Mouse (Mus musculus) right cerebral cortex, adult 2 months (tissue): ENCODE results near the gene Fli1.
A peak's percentile ranks its signal among the peaks of the same experiment; 100 is the strongest.

Experiments used
- DNase-seq, 2 experiments: peaks; one replicate each; pipeline ENCODE4 v3.0.0; 2021 to 2022; ENCODE audit warnings: low spot score in 2 of 2

The Fli1 gene

GRCm38 (mm10) chr9:32468313-32468712, 74.3 kb downstream of the Fli1 start:
- DNase-seq = no peak

- DNase-seq = no peak
These were observed 75.2 kb downstream of the Fli1 start for GRCm38 (mm10) chr9:32467443-32467842.

GRCm38 (mm10) chr9:32466861-32467260, 75.8 kb downstream of the Fli1 start:
- no peak for DNase-seq

GRCm38 (mm10) chr9:32456707-32457106, 86.0 kb downstream of the Fli1 start:
- no peak for DNase-seq

GRCm38 (mm10) chr9:32450161-32450560, 92.5 kb downstream of the Fli1 start:
- DNase-seq = no peak

GRCm38 (mm10) chr9:32448766-32449165, 93.9 kb downstream of the Fli1 start:
- no peak for DNase-seq

GRCm38 (mm10) chr9:32445789-32446188, 96.9 kb downstream of the Fli1 start:
- no peak for DNase-seq

- no peak for DNase-seq
These were observed 98.0 kb downstream of the Fli1 start for GRCm38 (mm10) chr9:32444453-32445201.

GRCm38 (mm10) chr9:32443817-32444216, 98.8 kb downstream of the Fli1 start:
- no peak for DNase-seq

- DNase-seq = no peak
These were observed 99.5 kb downstream of the Fli1 start for GRCm38 (mm10) chr9:32443115-32443514.

GRCm38 (mm10) chr9:32434241-32435213, 108.1 kb downstream of the Fli1 start:
- peak; percentile 6 to 8 for DNase-seq

GRCm38 (mm10) chr9:32431061-32431460, 111.6 kb downstream of the Fli1 start:
- DNase-seq = no peak

- DNase-seq = no peak
These were observed 117.3 kb downstream of the Fli1 start for GRCm38 (mm10) chr9:32425321-32425720.

GRCm38 (mm10) chr9:32420711-32421110, 122.0 kb downstream of the Fli1 start:
- no peak for DNase-seq

- no peak for DNase-seq
These were observed 125.1 kb downstream of the Fli1 start for GRCm38 (mm10) chr9:32417466-32418116.

GRCm38 (mm10) chr9:32415952-32416351, 126.7 kb downstream of the Fli1 start:
- no peak for DNase-seq

- no peak for DNase-seq
These were observed 127.7 kb downstream of the Fli1 start for GRCm38 (mm10) chr9:32414956-32415355.

- DNase-seq = no peak
These were observed 129.7 kb downstream of the Fli1 start for GRCm38 (mm10) chr9:32412836-32413580.

GRCm38 (mm10) chr9:32411507-32411906, 131.2 kb downstream of the Fli1 start:
- DNase-seq = no peak

GRCm38 (mm10) chr9:32410671-32411070, 132.0 kb downstream of the Fli1 start:
- DNase-seq = no peak
